Comparison of ENCODE assay signal across 23 mouse cellular contexts in the genomic region with DNA sequence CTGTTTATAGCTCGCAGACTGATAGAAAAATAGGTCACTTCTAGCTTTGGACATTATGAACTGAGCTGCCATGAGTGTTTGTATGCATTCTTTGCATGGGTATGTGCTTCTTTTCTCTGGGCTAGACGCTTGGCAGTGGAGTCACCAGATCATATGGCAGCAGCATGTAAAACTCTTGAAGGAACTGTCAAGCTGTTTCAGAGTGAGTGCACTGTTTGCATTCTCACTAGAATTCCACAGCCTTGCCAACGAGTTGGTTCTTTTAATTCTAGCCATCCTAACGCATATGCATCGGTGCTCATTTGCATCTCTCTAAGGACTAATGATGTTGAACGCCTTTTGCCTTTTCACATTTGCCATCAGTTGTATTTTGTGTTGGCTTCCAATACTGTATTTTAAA.
"Had no signal": no experiment of that assay in that cellular context is flagged by ENCODE, and none has a peak within 500 bp of the region (broad histone marks: within the 10 kb centered on the region; RNA-seq: fewer than 3 reads in every experiment).

No protein-coding gene starts in this region.

- H3K4me2 ChIP-seq: limb, embryonic 13.5 days; liver, embryonic 12.5 days; liver, embryonic 15.5 days; lung, embryonic 15.5 days; midbrain, embryonic 13.5 days; neural tube, embryonic 13.5 days; stomach, embryonic 15.5 days had no signal

- H3K27ac ChIP-seq: kidney, postnatal 0 days; layer of hippocampus, adult 2 months; limb, embryonic 10.5 days; limb, embryonic 13.5 days; liver, embryonic 12.5 days; liver, embryonic 15.5 days; lung, embryonic 15.5 days; midbrain, embryonic 10.5 days; midbrain, embryonic 13.5 days; neural tube, embryonic 13.5 days; stomach, embryonic 15.5 days had no signal

- H3K27me3 ChIP-seq: limb, embryonic 13.5 days; liver, embryonic 12.5 days; liver, embryonic 15.5 days; lung, embryonic 15.5 days; midbrain, embryonic 13.5 days; neural tube, embryonic 13.5 days; stomach, embryonic 15.5 days had no signal

- H3K36me3 ChIP-seq: limb, embryonic 10.5 days; limb, embryonic 13.5 days; liver, embryonic 12.5 days; liver, embryonic 15.5 days; lung, embryonic 15.5 days; midbrain, embryonic 10.5 days; midbrain, embryonic 13.5 days; neural tube, embryonic 13.5 days; stomach, embryonic 15.5 days had no signal

- ATAC-seq: liver, embryonic 12.5 days; midbrain, embryonic 13.5 days; midbrain, embryonic 16.5 days had no signal

- DNase-seq: layer of hippocampus, adult 9-11 months; liver; lung, adult 18-20 months; lung, postnatal 10 days; lung, postnatal 36 days; retina, postnatal 1 day; right cerebral cortex, postnatal 25 days; spleen, adult 18-20 months; thymus, postnatal 25 days had no signal

- H3K9ac ChIP-seq: limb, embryonic 13.5 days; liver, embryonic 12.5 days; liver, embryonic 15.5 days; lung, embryonic 15.5 days; midbrain, embryonic 13.5 days; neural tube, embryonic 13.5 days; stomach, embryonic 15.5 days had no signal

- H3K4me1 ChIP-seq: limb, embryonic 10.5 days; limb, embryonic 13.5 days; liver, embryonic 12.5 days; liver, embryonic 15.5 days; lung, embryonic 15.5 days; midbrain, embryonic 10.5 days; midbrain, embryonic 13.5 days; stomach, embryonic 15.5 days had no signal

- H3K4me3 ChIP-seq: layer of hippocampus, adult 2 months; limb, embryonic 10.5 days; limb, embryonic 13.5 days; liver, embryonic 12.5 days; liver, embryonic 15.5 days; lung, embryonic 15.5 days; megakaryocyte, embryonic 14.5 days; midbrain, embryonic 10.5 days; midbrain, embryonic 13.5 days; myocyte; neural tube, embryonic 13.5 days; stomach, embryonic 15.5 days had no signal

- H3K9me3 ChIP-seq: limb, embryonic 10.5 days; limb, embryonic 13.5 days; liver, embryonic 12.5 days; liver, embryonic 15.5 days; lung, embryonic 15.5 days; megakaryocyte, embryonic 14.5 days; midbrain, embryonic 10.5 days; midbrain, embryonic 13.5 days; neural tube, embryonic 13.5 days; stomach, embryonic 15.5 days had no signal
